Mouse (Mus musculus) heart, adult 2 months (tissue): Measurements from ENCODE around the gene Gm11444. TPM values are rescaled to one million over a fixed set of nuclear protein-coding genes. Genes with fewer than 3 reads are reported as not detected.

ENCODE experiments used
- DNase-seq, 2 experiments: peaks; one replicate each; pipeline ENCODE4 v3.0.0; 2021
- H3K27ac ChIP-seq: fragments of 200-600 bp; 2 replicates; pipeline ENCODE4 v1.8.1; 2022
- H3K27me3 ChIP-seq: fragments of 200-500 bp; 2 replicates; pipeline ENCODE4 v1.6.1; 2012; ENCODE audit warnings: mild to moderate bottlenecking, low read length, inconsistent platforms, mixed read lengths; ENCODE audit not compliant: control insufficient read depth, insufficient read depth
- H3K36me3 ChIP-seq: fragments of 200-500 bp; 2 replicates; pipeline ENCODE4 v1.6.1; 2012; ENCODE audit warnings: low read length, inconsistent platforms; ENCODE audit not compliant: control insufficient read depth, insufficient read depth
- H3K4me1 ChIP-seq: fragments of 200-500 bp; 2 replicates; pipeline ENCODE4 v1.6.1; 2011; ENCODE audit warnings: low read length; ENCODE audit not compliant: control insufficient read depth, insufficient read depth
- H3K4me3 ChIP-seq: fragments of 200-600 bp; 2 replicates; pipeline ENCODE4 v1.8.1; 2022
- H3K79me2 ChIP-seq: fragments of 200-500 bp; replicated peaks from 2 replicates; pipeline ENCODE4 v1.6.1; 2012; ENCODE audit warnings: mild to moderate bottlenecking, inconsistent platforms, low read length, moderate library complexity, mixed read lengths; ENCODE audit not compliant: control insufficient read depth, insufficient read depth
- H3K9ac ChIP-seq: fragments of 200-500 bp; 2 replicates; pipeline ENCODE4 v1.6.1; 2012; ENCODE audit warnings: low read depth, mild to moderate bottlenecking, control low read depth, inconsistent platforms, low read length, mixed read lengths
- CTCF ChIP-seq: fragments of 200-600 bp; IDR thresholded peaks from 2 replicates; pipeline ENCODE4 v1.8.1; 2022; ENCODE audit warnings: antibody characterized with exemption, mild to moderate bottlenecking, moderate library complexity
- EP300 ChIP-seq: fragments of 200-500 bp; IDR thresholded peaks from 2 replicates; pipeline ENCODE4 v1.6.1; 2011; ENCODE audit warnings: low read depth, low read length, control low read depth; ENCODE audit not compliant: insufficient read depth
- POLR2A ChIP-seq: fragments of 200-500 bp; IDR thresholded peaks from 2 replicates; pipeline ENCODE4 v1.6.1; 2011; ENCODE audit warnings: mild to moderate bottlenecking, low read depth, low read length, control low read depth; ENCODE audit not compliant: insufficient read depth
- WGBS: fragments of 180-500 bp; shearing (Covaris S2); methylation state at CpG from one replicate; pipeline ENCODE4 v1.1.7; 2018; 5-methylcytosine and 5-hydroxymethylcytosine counted together
- intact Hi-C: fragments of 180-260 bp; cut with DNase I; formaldehyde crosslinking; loops from one replicate; pipeline ENCODE4 v1.15.1; 2025
- polyA plus RNA-seq: library from polyadenylated mRNA; depleted of rRNA; stranded (reverse); fragments of >200 nt; gene quantifications from 2 replicates; pipeline ENCODE4 v1.2.3, GENCODE M21; 2012
- total RNA-seq, 2 experiments: library from RNA; stranded (reverse); gene quantifications; 2 replicates each; pipeline ENCODE4 v1.2.3; 2021

The Gm11444 gene
- total and polyA plus RNA-seq, 3 experiments, result not detected

DNA sequence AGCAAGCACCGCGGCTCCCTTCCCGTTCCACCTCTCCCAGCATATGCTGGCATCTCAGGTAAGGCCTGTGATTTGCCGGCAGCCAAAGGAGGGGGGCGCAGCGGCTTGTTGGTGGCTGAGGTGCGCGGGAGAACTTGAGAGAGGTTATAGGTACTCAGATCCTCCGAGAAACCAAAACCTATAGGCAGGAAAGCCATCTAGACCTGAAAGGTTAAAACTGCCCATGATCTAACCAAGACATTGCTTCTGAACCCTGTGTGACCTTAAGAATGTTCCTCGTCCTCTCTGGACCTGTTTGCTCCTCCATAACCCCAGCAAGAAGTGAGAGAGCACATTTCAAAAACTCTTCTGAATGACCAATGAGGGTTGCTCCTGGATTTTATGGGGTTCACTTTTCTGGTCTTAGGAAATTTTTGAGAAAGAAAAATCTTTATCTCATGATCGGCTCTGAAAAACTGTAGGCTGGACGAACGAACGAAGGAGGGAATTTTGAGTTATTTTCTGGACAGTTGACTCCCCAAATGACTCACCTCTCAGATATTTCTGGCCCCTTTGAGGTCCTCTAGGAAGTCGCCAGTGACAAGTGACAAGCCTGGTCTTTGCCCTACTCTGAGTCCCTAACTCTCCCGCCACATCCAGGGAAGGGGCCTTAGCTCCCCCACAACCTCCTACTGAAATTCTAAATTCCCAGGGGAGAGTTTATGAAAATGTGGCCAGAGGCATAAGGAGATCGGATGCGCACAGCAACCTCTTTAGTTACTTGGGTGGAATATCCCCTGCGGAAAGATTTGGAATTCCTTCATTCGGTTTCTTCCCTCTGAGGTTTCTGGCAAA is 11.5 kb downstream of the Gm11444 start:
- peak overlapping the region; percentile 41 for H3K9ac ChIP-seq
- intact Hi-C loops, result no loop called here
- no peaks in the 10 kb centered on the region for H3K36me3 ChIP-seq
- H3K79me2 ChIP-seq, result no peaks in the 10 kb centered on the region
- peaks cover 16% of the 10 kb centered on the region for H3K27me3 ChIP-seq
- 53% methylated on average over 20 of the region's 20 CpGs for WGBS
- H3K4me3 ChIP-seq, result no peak overlapping the region
- TF ChIP-seq EP300, result no peak
- no peak for TF ChIP-seq CTCF
- TF ChIP-seq POLR2A, result no peak
- DNase-seq, result peak in 1 of 2 experiments; percentile 28
- H3K27ac ChIP-seq, result peak overlapping the region; percentile 53
- peaks cover 2% of the 10 kb centered on the region for H3K4me1 ChIP-seq

DNA sequence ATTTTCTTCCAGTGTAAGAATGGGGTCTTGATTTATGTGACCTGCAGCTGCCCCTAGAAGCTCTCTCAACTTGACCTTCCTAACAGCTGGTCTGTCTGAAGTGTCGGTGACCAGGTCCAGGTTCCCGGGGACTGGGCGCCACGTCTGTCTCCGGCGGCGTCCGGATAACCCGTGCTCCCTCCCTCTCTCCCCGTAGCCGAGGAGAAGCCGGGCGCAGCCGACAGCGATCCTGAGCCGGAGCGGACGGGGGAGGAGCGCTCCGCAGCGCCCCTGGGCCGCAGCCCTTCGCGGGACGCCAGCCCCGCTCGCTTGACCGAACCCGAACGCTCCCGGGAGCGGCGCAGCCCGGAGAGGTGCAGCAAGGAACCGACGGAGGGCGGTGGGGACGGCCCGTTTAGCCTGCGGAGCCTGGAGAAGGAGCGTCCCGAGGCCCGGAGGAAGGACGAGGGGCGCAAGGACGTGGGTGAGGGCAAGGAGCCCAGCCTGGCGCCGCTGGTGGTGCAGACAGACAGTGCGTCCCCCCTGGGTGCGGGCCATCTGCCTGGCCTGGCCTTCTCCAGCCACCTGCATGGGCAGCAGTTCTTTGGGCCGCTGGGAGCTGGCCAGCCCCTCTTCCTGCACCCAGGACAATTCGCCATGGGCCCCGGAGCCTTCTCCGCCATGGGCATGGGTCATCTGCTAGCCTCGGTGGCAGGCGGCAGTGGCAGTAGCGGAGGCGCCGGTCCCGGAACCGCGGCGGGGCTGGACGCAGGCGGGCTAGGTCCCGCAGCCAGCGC is 12.3 kb downstream of the Gm11444 start:
- Histone ChIP-seq H3K79me2 (no peaks in the 10 kb centered on the region), H3K4me3 (peak overlapping the region; percentile 5), H3K36me3 (no peaks in the 10 kb centered on the region), H3K4me1 (peaks cover under 1% of the 10 kb centered on the region), H3K27ac (peak overlapping the region; percentile 53), H3K9ac (peak overlapping the region; percentile 41), H3K27me3 (peaks cover 18% of the 10 kb centered on the region)
- TF ChIP-seq EP300, result no peak
- peak in 1 of 2 experiments; percentile 43 for DNase-seq
- 29% methylated on average over 67 of the region's 67 CpGs for WGBS
- intact Hi-C loops, result no loop called here

DNA sequence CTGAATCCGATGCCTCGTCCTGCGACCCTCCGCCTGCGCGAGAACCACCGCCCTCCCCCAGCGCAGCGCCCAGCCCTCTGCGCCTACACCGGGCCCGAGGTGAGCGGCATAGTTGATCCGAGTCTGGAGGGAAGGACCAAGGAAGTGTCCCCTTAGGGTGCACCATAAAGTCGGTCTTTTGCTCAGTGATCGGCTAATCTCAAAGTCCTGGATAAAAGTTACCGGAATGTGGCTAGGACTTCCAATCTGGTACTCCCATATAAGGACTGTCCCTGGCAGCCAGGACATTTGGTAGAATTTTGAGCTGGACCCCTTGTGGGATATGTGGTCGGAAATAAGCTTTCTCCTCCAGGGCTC is 12.9 kb downstream of the Gm11444 start:
- Histone ChIP-seq H3K4me3 (peak overlapping the region; percentile 5), H3K27me3 (peaks cover 21% of the 10 kb centered on the region), H3K27ac (peak overlapping the region; percentile 53), H3K9ac (peak overlapping the region; percentile 39; the same call in 1 of the 2 replicates), H3K4me1 (no peaks in the 10 kb centered on the region; the same call in 1 of the 2 replicates), H3K79me2 (no peaks in the 10 kb centered on the region), H3K36me3 (no peaks in the 10 kb centered on the region)
- TF ChIP-seq CTCF (no peak), POLR2A (no peak), EP300 (no peak)
- intact Hi-C loops, result no loop called here
- DNase-seq, result peak in 1 of 2 experiments; percentile 37
- 23% methylated on average over 18 of the region's 18 CpGs for WGBS

DNA sequence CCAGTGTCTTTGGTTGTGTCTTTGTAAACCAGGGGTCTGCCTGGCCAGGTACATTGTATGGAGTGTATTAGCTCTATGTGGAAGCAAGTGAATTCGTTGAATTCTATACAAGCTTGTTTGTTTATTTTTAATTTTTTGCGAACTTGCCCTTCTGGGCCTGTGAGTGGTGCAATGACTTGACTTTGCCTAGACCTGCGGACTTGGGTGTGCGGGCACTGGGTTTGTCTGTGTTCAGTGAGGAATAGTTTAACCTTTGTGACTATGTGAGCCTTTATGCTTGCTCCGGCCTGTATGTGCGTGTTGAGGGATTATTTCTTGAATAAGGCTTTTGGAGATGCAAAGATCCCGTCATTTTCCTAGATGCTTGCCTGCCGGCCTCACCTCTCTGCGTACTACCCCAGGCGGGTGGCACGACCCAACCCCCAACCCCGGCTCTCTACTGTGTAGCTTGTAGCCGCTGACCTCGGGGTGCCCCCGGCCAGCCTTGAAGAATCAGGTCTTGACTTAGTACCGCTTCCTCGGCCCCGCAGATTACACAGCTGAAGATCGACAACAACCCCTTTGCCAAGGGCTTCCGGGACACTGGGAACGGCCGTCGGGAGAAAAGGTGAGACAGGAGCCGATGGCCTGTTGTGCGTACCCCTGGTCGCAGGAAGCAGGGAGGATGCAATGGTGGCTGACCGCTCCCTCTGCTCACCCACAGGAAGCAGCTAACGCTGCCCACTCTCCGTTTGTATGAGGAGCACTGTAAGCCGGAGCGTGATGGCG is 13.4 kb downstream of the Gm11444 start:
- peak overlapping the region; percentile 53 for H3K27ac ChIP-seq
- 37% methylated on average over 32 of the region's 32 CpGs for WGBS
- peaks cover 25% of the 10 kb centered on the region for H3K27me3 ChIP-seq

DNA sequence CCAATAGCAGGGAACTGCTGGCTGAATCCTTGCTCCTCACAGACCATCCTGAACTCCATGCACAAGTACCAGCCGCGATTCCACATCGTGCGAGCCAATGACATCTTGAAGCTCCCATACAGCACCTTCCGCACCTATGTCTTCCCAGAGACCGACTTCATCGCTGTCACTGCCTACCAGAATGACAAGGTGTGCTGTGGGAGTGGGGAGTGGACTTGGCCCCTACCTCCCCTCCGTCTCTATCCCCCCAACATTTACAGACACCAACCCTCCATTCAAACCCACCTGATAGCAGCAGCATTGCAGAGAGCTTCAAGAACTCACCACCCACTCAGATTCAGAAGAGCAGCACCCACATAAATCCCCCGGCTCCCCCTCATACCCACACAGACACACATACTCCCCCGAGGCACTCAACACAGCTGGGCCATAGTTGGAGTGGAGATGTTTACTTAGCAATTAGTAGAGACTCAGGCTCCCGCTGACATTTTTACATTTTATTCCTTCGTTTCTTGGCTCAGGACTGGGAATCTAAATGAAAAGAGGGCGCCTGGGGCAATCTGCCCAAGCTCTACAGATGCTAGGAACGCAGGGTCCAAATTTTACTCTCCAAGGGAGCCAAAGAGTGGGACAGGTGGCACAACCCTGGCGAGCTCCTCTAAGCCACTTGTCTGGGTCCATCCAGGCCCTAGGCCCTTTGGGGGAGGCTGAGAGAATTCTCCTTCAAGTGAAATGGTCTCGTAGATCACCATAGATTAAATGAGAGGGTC is 14.2 kb downstream of the Gm11444 start:
- intact Hi-C loops, result no loop called here
- H3K27me3 ChIP-seq, result peaks cover 25% of the 10 kb centered on the region
- no peaks in the 10 kb centered on the region for H3K4me1 ChIP-seq

More for the DNA sequence above, 13.4 kb downstream of the Gm11444 start:
- Histone ChIP-seq H3K4me1 (no peaks in the 10 kb centered on the region), H3K79me2 (no peaks in the 10 kb centered on the region), H3K4me3 (peak overlapping the region; percentile 5; the same call in 1 of the 2 replicates), H3K9ac (peak overlapping the region; percentile 39; the same call in 1 of the 2 replicates), H3K36me3 (no peaks in the 10 kb centered on the region)
- no peak for TF ChIP-seq EP300
- no peak for TF ChIP-seq CTCF
- no peak for TF ChIP-seq POLR2A
- DNase-seq, result no peak
- intact Hi-C loops, result no loop called here

More for the DNA sequence above, 14.2 kb downstream of the Gm11444 start:
- no peak for DNase-seq
- no peaks in the 10 kb centered on the region for H3K79me2 ChIP-seq
- no peak overlapping the region for H3K4me3 ChIP-seq
- peak overlapping the region; percentile 22; the same call in 1 of the 2 replicates for H3K9ac ChIP-seq
- no peak for TF ChIP-seq CTCF
- TF ChIP-seq POLR2A, result no peak
- TF ChIP-seq EP300, result no peak
- 63% methylated on average over 16 of the region's 16 CpGs for WGBS
- no peaks in the 10 kb centered on the region for H3K36me3 ChIP-seq
- peak overlapping the region; percentile 48 for H3K27ac ChIP-seq
